Mouse (Mus musculus) cerebellum, adult (tissue): Measurements from ENCODE around the gene Limk1.

Source experiments
- ATAC-seq: cut with Nextera tagmentation; 2 replicates; pipeline ENCODE4 v1.9.2; 2017; ENCODE audit warnings: mild to moderate bottlenecking, moderate library complexity, mixed read lengths; ENCODE audit not compliant: insufficient number of reproducible peaks, low FRiP score, low TSS enrichment

Gene Limk1

GRCm38 (mm10) chr5:134688086-134688717, at the start of gene Limk1:
Gene Limk1, minus strand, starts transcription at chr5:134688598.
- ATAC-seq, result peak; percentile 12; the same call in 1 of the 2 replicates

DNA sequence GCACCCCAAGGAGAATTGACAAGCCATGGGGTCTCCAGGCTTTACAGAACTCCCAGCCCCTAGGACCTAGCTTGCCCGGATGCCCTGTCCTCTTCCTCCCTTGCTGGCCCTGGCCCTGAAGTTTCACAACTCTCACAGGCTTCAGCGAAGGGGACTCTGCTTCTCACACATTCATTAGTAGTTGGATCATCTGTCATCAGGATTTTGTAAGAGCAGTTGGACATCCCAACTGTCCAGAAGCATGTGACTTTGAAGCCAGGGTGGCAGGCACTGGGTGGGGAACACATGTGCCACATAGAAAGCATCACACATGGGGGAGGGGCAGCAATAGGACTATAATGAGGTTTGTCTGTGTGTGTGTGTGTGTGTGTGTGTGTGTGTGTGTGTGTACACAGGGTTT, 46.5 kb upstream of the Limk1 start:
- ATAC-seq, result no peak

DNA sequence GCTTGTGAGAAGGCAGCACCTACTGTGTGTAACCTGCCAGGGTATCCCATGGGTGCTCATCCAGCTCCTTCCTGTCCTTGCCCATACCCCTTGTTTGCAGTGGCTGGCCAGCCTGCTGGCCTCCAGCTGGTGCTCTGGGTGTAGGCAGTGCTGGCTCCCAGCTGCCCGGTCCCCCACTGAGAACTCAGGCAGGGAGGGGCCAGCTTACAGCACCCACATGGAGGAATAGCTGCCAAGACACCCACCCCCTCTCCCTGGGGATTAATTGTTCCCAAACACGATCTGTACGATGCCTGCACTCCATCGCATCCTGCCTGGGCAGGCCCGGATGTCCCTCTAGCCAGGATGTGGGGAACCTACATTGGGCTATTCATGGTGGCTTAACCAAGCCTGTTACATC, 45.7 kb upstream of the Limk1 start:
- ATAC-seq, result no peak

- no peak for ATAC-seq
Observed at GRCm38 (mm10) chr5:134733241-134733640, 44.8 kb upstream of the Limk1 start.

GRCm38 (mm10) chr5:134729124-134729523, 40.7 kb upstream of the Limk1 start:
- ATAC-seq, result no peak

DNA sequence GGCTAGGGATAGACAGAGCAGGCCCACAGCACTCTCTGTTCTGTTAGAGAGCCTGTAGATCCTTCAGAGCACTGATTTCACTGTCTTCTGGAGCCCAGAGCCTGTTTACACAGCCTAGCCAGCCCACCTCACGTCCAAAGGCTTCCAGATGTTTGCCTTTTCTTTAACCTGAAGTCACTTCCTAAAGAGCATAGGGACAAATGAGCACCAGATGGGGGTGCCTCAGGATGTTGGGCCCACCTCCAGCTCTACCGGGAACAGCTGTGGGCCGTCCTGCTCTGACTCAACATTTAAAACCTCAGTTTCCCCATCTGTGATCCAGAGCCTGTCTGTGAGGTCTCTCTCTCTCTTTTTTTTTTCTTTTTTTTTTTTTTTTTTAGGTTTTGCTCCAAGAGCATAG, 40.1 kb upstream of the Limk1 start:
- ATAC-seq, result no peak

DNA sequence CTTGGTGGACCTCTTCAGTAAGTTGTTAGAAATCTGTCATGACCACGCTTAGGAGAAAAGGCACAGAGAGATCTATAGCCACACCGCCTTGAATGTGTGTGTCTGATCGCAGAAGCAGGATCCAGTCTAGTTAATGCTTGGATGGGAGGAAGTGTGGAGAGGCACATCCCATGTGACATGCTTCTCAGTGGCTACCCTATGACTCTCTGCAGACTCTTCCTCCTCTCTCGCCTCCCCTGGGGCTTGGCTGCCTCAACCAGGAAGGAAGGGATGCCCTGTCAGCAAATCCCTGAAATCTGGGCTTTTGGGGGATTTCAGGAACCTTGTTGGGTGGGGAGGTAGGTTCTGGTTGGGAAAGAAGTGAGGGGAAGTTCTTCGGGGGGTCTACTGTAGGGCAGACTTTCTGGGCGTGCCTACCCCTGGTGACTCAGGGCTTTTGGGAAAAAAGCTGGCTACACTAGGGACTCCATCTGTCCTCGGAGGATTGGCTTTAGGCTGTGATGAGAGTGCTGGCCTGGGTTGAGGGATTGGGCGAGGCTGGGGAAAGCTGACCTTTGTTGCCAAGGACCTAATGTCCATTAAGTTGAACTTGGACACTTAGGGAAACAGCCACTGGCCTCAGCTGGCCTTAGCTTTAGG, 38.7 kb upstream of the Limk1 start:
- ATAC-seq, result no peak

- ATAC-seq, result no peak
Observed at GRCm38 (mm10) chr5:134725299-134725698, 36.9 kb upstream of the Limk1 start.

- no peak for ATAC-seq
Observed at GRCm38 (mm10) chr5:134720058-134720457, 31.7 kb upstream of the Limk1 start.

DNA sequence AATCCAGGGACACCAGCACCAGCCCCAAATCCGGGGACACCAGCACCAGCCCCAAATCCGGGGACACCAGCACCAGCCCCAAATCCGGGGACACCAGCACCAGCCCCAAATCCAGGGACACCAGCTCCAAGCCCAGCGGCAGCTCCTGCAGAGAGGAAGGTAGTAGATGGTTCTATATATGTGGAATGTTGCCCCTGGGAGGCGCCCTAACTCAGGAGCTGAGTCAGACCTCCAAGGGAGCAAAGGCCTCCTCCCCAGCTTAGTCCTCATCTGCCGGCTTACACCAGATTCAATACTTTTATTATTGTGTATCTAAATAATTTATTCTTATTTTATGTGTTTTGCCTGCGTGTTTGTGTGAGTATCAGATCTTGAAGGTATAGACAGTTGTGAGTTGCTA, 22.7 kb upstream of the Limk1 start:
- no peak for ATAC-seq

- ATAC-seq, result no peak
Observed at GRCm38 (mm10) chr5:134709275-134709674, 20.9 kb upstream of the Limk1 start.

- no peak for ATAC-seq
Observed at GRCm38 (mm10) chr5:134704157-134704556, 15.8 kb upstream of the Limk1 start.

DNA sequence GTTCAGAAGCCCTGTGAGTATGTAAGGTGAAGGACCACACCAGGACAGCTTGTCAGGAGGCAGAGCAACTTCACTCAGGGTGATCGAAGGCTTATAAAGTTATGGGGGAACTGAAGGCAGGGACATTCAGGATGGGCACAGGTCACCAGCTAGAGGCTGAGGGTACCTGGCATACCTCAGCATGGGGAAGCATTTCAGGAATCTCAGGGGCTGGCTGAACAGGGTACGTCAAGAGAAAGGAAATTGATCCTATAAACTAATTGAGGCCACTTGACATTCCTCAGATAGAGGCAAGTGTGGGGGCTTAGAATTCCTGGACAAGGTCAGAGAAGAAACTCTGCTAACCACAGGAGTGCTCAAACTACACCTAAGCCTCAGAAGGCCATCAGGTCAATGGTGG, 7.1 kb upstream of the Limk1 start:
- ATAC-seq, result no peak

- no peak for ATAC-seq
Observed at GRCm38 (mm10) chr5:134695082-134695481, 6.7 kb upstream of the Limk1 start.

DNA sequence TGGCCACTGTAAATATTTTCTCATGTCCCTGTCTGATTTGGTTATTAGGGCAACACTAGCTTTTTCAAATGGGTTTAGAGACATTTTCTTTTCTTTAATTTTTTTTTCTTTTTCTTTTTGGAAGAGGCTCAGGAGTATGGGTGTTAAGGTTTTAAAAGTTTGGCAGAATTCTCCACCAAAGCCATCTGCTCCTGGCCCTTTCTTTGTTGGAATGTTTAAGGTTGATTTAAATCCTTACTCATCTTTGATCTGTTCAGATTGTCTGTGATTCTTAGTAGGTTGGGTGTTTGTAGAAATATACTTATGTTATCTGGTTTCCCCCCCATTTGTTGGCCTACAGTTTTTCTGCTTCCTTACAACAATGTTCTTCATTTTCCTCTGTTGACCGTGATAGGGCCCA, 4.3 kb upstream of the Limk1 start:
- no peak for ATAC-seq

DNA sequence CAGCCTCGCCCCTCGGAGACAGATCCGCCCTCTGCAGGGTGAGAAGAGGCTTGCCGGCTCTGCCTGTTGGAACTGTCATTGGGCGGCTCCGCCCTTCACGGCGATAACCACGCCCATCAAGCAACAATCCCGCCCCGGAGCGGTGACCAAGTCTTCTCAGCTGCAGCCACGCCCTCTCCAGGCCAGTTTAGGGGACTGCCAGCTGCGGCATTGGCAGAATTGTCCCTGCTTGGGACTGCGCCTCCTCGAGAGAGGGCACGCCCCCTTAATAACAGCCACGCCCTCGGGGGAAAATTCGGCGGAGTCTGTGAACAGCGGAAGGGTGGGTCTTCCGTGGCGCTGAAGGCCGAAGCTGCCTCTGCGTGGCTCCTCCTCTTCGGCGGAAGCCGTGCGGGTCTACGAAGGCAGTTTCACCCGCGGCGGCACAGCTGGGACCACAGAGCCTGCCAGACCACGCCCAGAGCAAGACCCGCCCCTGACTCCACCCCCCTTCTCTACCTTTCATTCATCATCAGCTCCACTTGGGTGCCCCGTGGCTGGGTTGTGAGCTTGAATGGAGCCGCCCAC, 403 bp upstream of the Limk1 start:
- ATAC-seq, result peak; percentile 94

- ATAC-seq, result no peak
Observed at GRCm38 (mm10) chr5:134687187-134687586, 1.2 kb downstream of the Limk1 start.

- no peak for ATAC-seq
Observed at GRCm38 (mm10) chr5:134686541-134686940, 1.9 kb downstream of the Limk1 start.

GRCm38 (mm10) chr5:134684398-134684797, 4.0 kb downstream of the Limk1 start:
- ATAC-seq, result no peak

DNA sequence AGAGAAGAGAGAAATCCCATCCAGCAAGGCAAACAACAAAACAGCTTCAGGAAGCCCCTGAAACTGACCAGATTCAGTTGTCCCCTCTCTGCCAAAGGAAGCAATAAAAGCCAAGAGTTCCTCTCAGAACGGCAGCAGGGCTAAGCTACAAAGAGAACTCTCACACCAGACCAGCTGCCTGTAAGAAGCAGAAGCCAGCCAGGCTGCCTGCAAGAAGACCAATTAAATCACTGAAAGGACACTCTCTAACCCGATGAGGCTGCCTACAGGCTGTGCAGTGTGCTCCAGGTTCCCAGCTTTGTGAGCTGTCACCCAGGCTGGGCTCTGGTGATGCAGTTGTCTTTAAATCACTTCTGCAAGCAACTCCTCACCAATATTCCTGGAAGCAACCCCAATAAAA, 4.6 kb downstream of the Limk1 start:
- ATAC-seq, result no peak

DNA sequence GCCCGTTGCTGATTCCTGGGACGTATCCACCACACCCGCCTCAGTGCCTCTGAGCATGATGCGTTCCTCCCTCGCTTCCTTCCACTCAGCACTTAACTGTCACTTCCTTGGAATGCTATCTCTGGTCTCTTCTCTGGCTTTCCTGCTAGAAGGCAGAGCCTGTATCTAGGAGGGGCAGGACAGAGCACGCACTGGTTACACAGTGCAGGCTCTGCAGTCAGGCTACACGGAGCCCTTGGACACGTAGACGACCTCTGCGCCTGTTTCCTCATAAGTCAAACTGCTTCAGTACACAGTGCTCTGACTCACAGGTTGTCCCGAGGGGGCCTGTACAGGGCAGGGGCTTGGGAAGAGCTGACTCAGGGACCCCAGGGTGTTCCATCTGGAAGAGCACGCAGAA, 8.2 kb downstream of the Limk1 start:
- ATAC-seq, result no peak
